Mouse (Mus musculus) G1E (cell line): ENCODE data around the gene Il1rl2.

ENCODE experiments used
- CTCF ChIP-seq: IDR thresholded peaks from 2 replicates; pipeline ENCODE4 v1.5.1; 2012; ENCODE audit warnings: low read depth, low read length, inconsistent platforms, mixed read lengths
- GATA1 ChIP-seq: IDR thresholded peaks from 2 replicates; pipeline ENCODE4 v1.6.1; 2012; ENCODE audit warnings: borderline replicate concordance, low read length, inconsistent platforms, mixed read lengths

- TF ChIP-seq GATA1 = no peak
- no peak for TF ChIP-seq CTCF
These were observed 38.4 kb downstream of the Il1rl2 start for GRCm38 (mm10) chr1:40362784-40363183.
